Mouse (Mus musculus) granulocyte monocyte progenitor cell, adult 5-6 weeks (primary cell): ENCODE data around the gene Zdhhc1. TPM values are rescaled to one million over a fixed set of nuclear protein-coding genes. Genes with fewer than 3 reads are reported as not detected.
A peak's percentile ranks its signal among the peaks of the same experiment; 100 is the strongest.

Experiments used
- ATAC-seq: replicated peaks from 2 replicates; pipeline ENCODE4 v1.8.0; 2016; ENCODE audit warnings: mild to moderate bottlenecking, moderate TSS enrichment, inconsistent platforms; ENCODE audit not compliant: poor library complexity, severe bottlenecking
- total RNA-seq, 2 experiments: library from RNA; stranded (forward) in 1 of 2; stranded (reverse) in 1 of 2; fragments of 200-712, 200-1000 nt in 1 of 2; fragments of >200 nt in 1 of 2; fragmentation: Nextera tagmentation in 1 of 2; gene quantifications; 2 replicates each; pipeline ENCODE4 v1.2.3; 2014 to 2017

Zdhhc1 gene
- 1.8 and 10.4 TPM in 2 replicates for total RNA-seq (2014; fragmentation: Nextera tagmentation)
- 3.6 and 4.6 TPM in 2 replicates for total RNA-seq (2017)

GRCm38 (mm10) chr8:105496439-105497180, at the start of gene Zdhhc1:
TSS of gene Zdhhc1 (minus strand) at chr8:105496902.
- ATAC-seq = peak; percentile 96

- no peak for ATAC-seq
These were observed 48.5 kb upstream of the Zdhhc1 start for GRCm38 (mm10) chr8:105545249-105545648.

GRCm38 (mm10) chr8:105544544-105545205, 48.0 kb upstream of the Zdhhc1 start:
- no peak for ATAC-seq

- ATAC-seq = peak; percentile 35; the same call in 1 of the 2 replicates
These were observed 47.0 kb upstream of the Zdhhc1 start for GRCm38 (mm10) chr8:105543703-105544102.

GRCm38 (mm10) chr8:105542808-105543207, 46.1 kb upstream of the Zdhhc1 start:
- ATAC-seq = no peak

GRCm38 (mm10) chr8:105542032-105542656, 45.4 kb upstream of the Zdhhc1 start:
- ATAC-seq = no peak

- no peak for ATAC-seq
These were observed 42.2 kb upstream of the Zdhhc1 start for GRCm38 (mm10) chr8:105538940-105539339.

- ATAC-seq = no peak
These were observed 40.4 kb upstream of the Zdhhc1 start for GRCm38 (mm10) chr8:105537011-105537677.

GRCm38 (mm10) chr8:105536546-105536945, 39.8 kb upstream of the Zdhhc1 start:
- ATAC-seq = no peak

- ATAC-seq = peak; percentile 76
These were observed 37.2 kb upstream of the Zdhhc1 start for GRCm38 (mm10) chr8:105533892-105534329.

GRCm38 (mm10) chr8:105533439-105533838, 36.7 kb upstream of the Zdhhc1 start:
- ATAC-seq = peak; percentile 31; the same call in 1 of the 2 replicates

GRCm38 (mm10) chr8:105531774-105532173, 35.1 kb upstream of the Zdhhc1 start:
- peak; percentile 47; the same call in 1 of the 2 replicates for ATAC-seq

- no peak for ATAC-seq
These were observed 32.6 kb upstream of the Zdhhc1 start for GRCm38 (mm10) chr8:105529271-105529670.

GRCm38 (mm10) chr8:105528206-105528605, 31.5 kb upstream of the Zdhhc1 start:
- no peak for ATAC-seq

GRCm38 (mm10) chr8:105527110-105527509, 30.4 kb upstream of the Zdhhc1 start:
- no peak for ATAC-seq

GRCm38 (mm10) chr8:105522890-105523289, 26.2 kb upstream of the Zdhhc1 start:
- no peak for ATAC-seq

- no peak for ATAC-seq
These were observed 25.5 kb upstream of the Zdhhc1 start for GRCm38 (mm10) chr8:105521995-105522769.

- ATAC-seq = no peak
These were observed 24.4 kb upstream of the Zdhhc1 start for GRCm38 (mm10) chr8:105521061-105521460.

GRCm38 (mm10) chr8:105520521-105520920, 23.8 kb upstream of the Zdhhc1 start:
- no peak for ATAC-seq

GRCm38 (mm10) chr8:105519591-105519990, 22.9 kb upstream of the Zdhhc1 start:
- ATAC-seq = no peak
